In the genomic region with DNA sequence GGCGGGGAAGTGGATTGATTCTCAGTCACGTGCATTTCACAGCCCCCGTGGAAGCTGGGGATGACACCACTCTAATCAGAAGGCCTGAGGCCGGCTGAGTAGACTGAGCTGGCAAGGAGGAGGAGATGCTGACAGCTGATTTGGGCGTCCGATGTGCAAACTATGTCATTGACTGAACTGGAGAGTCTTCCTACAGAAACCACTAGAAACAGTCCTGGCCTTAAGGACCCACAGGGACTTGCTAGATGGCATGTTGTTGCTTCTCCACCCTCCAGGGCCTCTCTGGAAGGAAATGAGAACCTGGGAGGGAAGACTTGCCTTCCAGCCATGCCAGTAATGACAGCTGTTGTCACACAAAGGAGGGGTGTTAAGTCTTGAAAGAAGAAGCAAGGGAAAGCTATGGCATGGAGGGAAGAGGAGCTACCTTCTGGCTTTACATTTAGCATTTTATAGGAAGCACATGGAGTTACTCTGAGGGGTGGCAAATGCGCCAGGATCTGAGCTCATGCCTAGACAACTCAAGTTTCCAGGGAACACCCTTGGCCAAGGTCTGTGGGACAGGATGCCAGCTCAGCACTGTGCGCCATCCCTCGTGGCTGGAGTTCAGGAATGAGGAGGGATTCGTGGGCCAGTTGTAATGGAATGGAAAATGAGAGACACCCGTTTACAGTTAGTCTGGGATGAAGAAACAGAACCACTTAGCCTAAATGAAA, we compare ENCODE assay signal across 8 mouse cellular contexts.
DNase-seq lines count a peak whose midpoint lies in the region; TF ChIP-seq lines count a peak whose summit lies in the region.
"Had no signal": no experiment of that assay in that cellular context is flagged by ENCODE, and none has a peak within 500 bp of the region (broad histone marks: within the 10 kb centered on the region; RNA-seq: fewer than 3 reads in every experiment).

No protein-coding gene starts in this region.

- 58% methylated on average over 11 of the region's 11 CpGs for WGBS in heart, embryonic 10.5 days

- H3K27ac ChIP-seq in heart, embryonic 10.5 days = peak overlapping the region; percentile 63; the same call in 1 of the 2 replicates
- no peak overlapping the region for H3K27ac ChIP-seq in layer of hippocampus, adult 2 months
- H3K27ac ChIP-seq: lung, embryonic 15.5 days had no signal

- peaks cover 65% of the 10 kb centered on the region for H3K4me1 ChIP-seq in heart, embryonic 10.5 days

- no peak overlapping the region for H3K4me3 ChIP-seq in heart, embryonic 10.5 days
- H3K4me3 ChIP-seq in layer of hippocampus, adult 2 months = no peak overlapping the region
- H3K4me3 ChIP-seq: lung, embryonic 15.5 days had no signal

- DNase-seq in ovary, postnatal 36 days (ENCODE audit: low spot score) = peak; percentile 24
- no peak for DNase-seq in ovary, adult 18-20 months (ENCODE audit: low spot score)
- peak; percentile 56 to 66 for DNase-seq in cerebellum, postnatal 14 days
- no peak for DNase-seq in heart, embryonic 10.5 days (ENCODE audit: low spot score)
- peak; percentile 4 for DNase-seq in telencephalon, adult 2 months (ENCODE audit: low read depth, low spot score)
- DNase-seq in layer of hippocampus, adult 2 months (ENCODE audit: low spot score in 2 of 2) = no peak
- DNase-seq in kidney, postnatal 14 days = no peak

- no peaks in the 10 kb centered on the region; the same call in 1 of the 2 replicates for H3K27me3 ChIP-seq in heart, embryonic 10.5 days (ENCODE audit: insufficient read depth, poor library complexity, severe bottlenecking)
- H3K27me3 ChIP-seq: lung, embryonic 15.5 days had no signal

- peaks cover 33% of the 10 kb centered on the region; the same call in 1 of the 2 replicates for H3K36me3 ChIP-seq in heart, embryonic 10.5 days
- H3K36me3 ChIP-seq: lung, embryonic 15.5 days had no signal

- no peaks in the 10 kb centered on the region for H3K9me3 ChIP-seq in heart, embryonic 10.5 days
- H3K9me3 ChIP-seq: lung, embryonic 15.5 days had no signal

- TF ChIP-seq CTCF in layer of hippocampus, adult 2 months (conservative IDR thresholded peaks at IDR 0.05) = no peak

Comparison
In these comparisons a context has a peak if more than half of its experiments do, and no peak if none do; other contexts are left out.
1. DNase-seq: peak in ovary, postnatal 36 days (single experiment), cerebellum, postnatal 14 days (2 of 2) and telencephalon, adult 2 months (single experiment); none in ovary, adult 18-20 months (single experiment), heart, embryonic 10.5 days (single experiment), layer of hippocampus, adult 2 months (0 of 2) and kidney, postnatal 14 days (single experiment).